Mouse (Mus musculus): ENCODE data around the gene Sod3. TPM values are rescaled to one million over a fixed set of nuclear protein-coding genes. Genes with fewer than 3 reads are reported as not detected.

The Sod3 gene
- total RNA-seq (2015; ENCODE audit: low replicate concordance) = not detected in 2 replicates
- 0.30 TPM in 1 of 2 replicates, not detected in the other for total RNA-seq (2017; ENCODE audit: low replicate concordance)

- no peak for ATAC-seq (replicated peaks; ENCODE audit: low FRiP score, poor library complexity, severe bottlenecking)
These were observed at the start of gene Sod3 for GRCm38 (mm10) chr5:52363468-52364150. Sod3 (plus strand) TSS chr5:52363791.

GRCm38 (mm10) chr5:52316926-52317325 lies 46.7 kb upstream of the Sod3 start:
- ATAC-seq (replicated peaks; ENCODE audit: low FRiP score, poor library complexity, severe bottlenecking) = no peak

- no peak for ATAC-seq (replicated peaks; ENCODE audit: low FRiP score, poor library complexity, severe bottlenecking)
These were observed 44.1 kb upstream of the Sod3 start for GRCm38 (mm10) chr5:52319499-52319898.

GRCm38 (mm10) chr5:52332120-52332519 lies 31.5 kb upstream of the Sod3 start:
- no peak for ATAC-seq (replicated peaks; ENCODE audit: low FRiP score, poor library complexity, severe bottlenecking)

GRCm38 (mm10) chr5:52335590-52335989 lies 28.0 kb upstream of the Sod3 start:
- ATAC-seq (replicated peaks; ENCODE audit: low FRiP score, poor library complexity, severe bottlenecking) = no peak

- no peak for ATAC-seq (replicated peaks; ENCODE audit: low FRiP score, poor library complexity, severe bottlenecking)
These were observed 24.5 kb upstream of the Sod3 start for GRCm38 (mm10) chr5:52339134-52339533.

GRCm38 (mm10) chr5:52346890-52347289 lies 16.7 kb upstream of the Sod3 start:
- no peak for ATAC-seq (replicated peaks; ENCODE audit: low FRiP score, poor library complexity, severe bottlenecking)

GRCm38 (mm10) chr5:52350451-52350850 lies 13.1 kb upstream of the Sod3 start:
- no peak for ATAC-seq (replicated peaks; ENCODE audit: low FRiP score, poor library complexity, severe bottlenecking)

- ATAC-seq (replicated peaks; ENCODE audit: low FRiP score, poor library complexity, severe bottlenecking) = no peak
These were observed 12.0 kb upstream of the Sod3 start for GRCm38 (mm10) chr5:52351561-52351960.

GRCm38 (mm10) chr5:52352730-52353129 lies 10.9 kb upstream of the Sod3 start:
- no peak for ATAC-seq (replicated peaks; ENCODE audit: low FRiP score, poor library complexity, severe bottlenecking)

GRCm38 (mm10) chr5:52354441-52354840 lies 9.2 kb upstream of the Sod3 start:
- no peak for ATAC-seq (replicated peaks; ENCODE audit: low FRiP score, poor library complexity, severe bottlenecking)

GRCm38 (mm10) chr5:52355612-52356011 lies 8.0 kb upstream of the Sod3 start:
- no peak for ATAC-seq (replicated peaks; ENCODE audit: low FRiP score, poor library complexity, severe bottlenecking)

GRCm38 (mm10) chr5:52357175-52357754 lies 6.3 kb upstream of the Sod3 start:
- ATAC-seq (replicated peaks; ENCODE audit: low FRiP score, poor library complexity, severe bottlenecking) = no peak

GRCm38 (mm10) chr5:52358120-52358519 lies 5.5 kb upstream of the Sod3 start:
- ATAC-seq (replicated peaks; ENCODE audit: low FRiP score, poor library complexity, severe bottlenecking) = no peak

GRCm38 (mm10) chr5:52360286-52361049 lies 3.1 kb upstream of the Sod3 start:
- no peak for ATAC-seq (replicated peaks; ENCODE audit: low FRiP score, poor library complexity, severe bottlenecking)

- no peak for ATAC-seq (replicated peaks; ENCODE audit: low FRiP score, poor library complexity, severe bottlenecking)
These were observed 669 bp upstream of the Sod3 start for GRCm38 (mm10) chr5:52362776-52363467.

- no peak for ATAC-seq (replicated peaks; ENCODE audit: low FRiP score, poor library complexity, severe bottlenecking)
These were observed 930 bp downstream of the Sod3 start for GRCm38 (mm10) chr5:52364521-52364920.

GRCm38 (mm10) chr5:52365930-52366329 lies 2.3 kb downstream of the Sod3 start:
- ATAC-seq (replicated peaks; ENCODE audit: low FRiP score, poor library complexity, severe bottlenecking) = no peak

GRCm38 (mm10) chr5:52366661-52367060 lies 3.1 kb downstream of the Sod3 start:
- no peak for ATAC-seq (replicated peaks; ENCODE audit: low FRiP score, poor library complexity, severe bottlenecking)
